Mouse (Mus musculus): ENCODE results near the gene Erp27. TPM values are rescaled to one million over a fixed set of nuclear protein-coding genes. Genes with fewer than 3 reads are reported as not detected.
"Not testable (repeated sequence)": the region's sequence is repeated elsewhere in the genome, so short reads cannot be mapped to it uniquely, and the experiment has no call there.

Gene Erp27
- 0.15 TPM in 1 of 2 replicates, not detected in the other for polyA plus RNA-seq (2015; fragmentation: Nextera tagmentation; extraction: Ambion mirVana)

DNA sequence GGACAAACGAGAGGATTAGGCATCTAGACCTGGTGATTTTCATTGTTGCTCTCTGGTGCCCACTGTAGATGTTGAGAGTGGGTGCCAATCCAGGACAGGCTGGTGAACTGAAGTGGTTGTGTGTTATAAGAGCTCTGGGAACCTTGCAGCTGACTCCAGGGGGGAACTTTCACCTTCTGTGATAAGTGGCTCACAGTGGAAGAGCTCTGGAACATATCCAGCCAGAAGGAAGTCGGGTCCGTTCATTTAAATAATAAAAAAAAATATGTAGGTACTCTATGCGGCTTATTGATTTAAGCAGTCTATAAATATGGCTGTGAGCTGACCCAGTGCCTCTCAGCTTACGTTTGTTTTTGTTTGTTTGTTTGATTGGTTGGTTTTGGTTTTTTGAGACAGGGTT, at the start of gene Erp27:
Gene Erp27 (minus strand): TSS at position 101 of the 400 bp plus-strand sequence.
- Histone ChIP-seq H3K4me3 (ENCODE audit: low read length) (no peak within 1 kb of the TSS), H3K9me3 (ENCODE audit: control insufficient read depth, low read length) (no peaks in the 10 kb centered on the region), H3K4me1 (ENCODE audit: control insufficient read depth, insufficient read depth, low read depth, low read length) (no peaks in the 10 kb centered on the region), H3K4me2 (ENCODE audit: low read length) (no peak within 1 kb of the TSS), H3K36me3 (ENCODE audit: control insufficient read depth, insufficient read depth, low read length) (no peaks in the 10 kb centered on the region), H3K27me3 (replicated peaks; ENCODE audit: control insufficient read depth, insufficient read depth, low read length) (no peaks in the 10 kb centered on the region), H3K27ac (ENCODE audit: low read depth, low read length) (no peak within 1 kb of the TSS), H3K9ac (ENCODE audit: low read depth, low read length) (no peak within 1 kb of the TSS)
- WGBS, result 85% methylated on average over 5 of the region's 5 CpGs
- ATAC-seq, result no peak

GRCm38 (mm10) chr6:136968877-136969276, 46.9 kb upstream of the Erp27 start:
- H3K36me3 ChIP-seq (ENCODE audit: control insufficient read depth, insufficient read depth, low read length); H3K4me3 ChIP-seq (ENCODE audit: low read length): not testable (repeated sequence)

GRCm38 (mm10) chr6:136967466-136967865, 45.5 kb upstream of the Erp27 start:
- Histone ChIP-seq H3K9me3 (ENCODE audit: control insufficient read depth, low read length) (no peaks in the 10 kb centered on the region), H3K4me1 (ENCODE audit: control insufficient read depth, insufficient read depth, low read depth, low read length) (no peaks in the 10 kb centered on the region), H3K27me3 (replicated peaks; ENCODE audit: control insufficient read depth, insufficient read depth, low read length) (no peaks in the 10 kb centered on the region), H3K36me3 (ENCODE audit: control insufficient read depth, insufficient read depth, low read length) (no peaks in the 10 kb centered on the region), H3K9ac (ENCODE audit: low read depth, low read length) (no peak overlapping the region), H3K27ac (ENCODE audit: low read depth, low read length) (no peak overlapping the region), H3K4me3 (ENCODE audit: low read length) (no peak overlapping the region), H3K4me2 (ENCODE audit: low read length) (no peak overlapping the region)
- 69% methylated on average over 4 of the region's 4 CpGs for WGBS
- no peak for ATAC-seq

More at GRCm38 (mm10) chr6:136968877-136969276, 46.9 kb upstream of the Erp27 start:
- WGBS, result 46% methylated on average over 4 of the region's 4 CpGs
- not testable (repeated sequence) for H3K27me3 ChIP-seq (replicated peaks; ENCODE audit: control insufficient read depth, insufficient read depth, low read length); H3K4me2 ChIP-seq (ENCODE audit: low read length); H3K27ac ChIP-seq (ENCODE audit: low read depth, low read length); H3K9me3 ChIP-seq (ENCODE audit: control insufficient read depth, low read length); H3K4me1 ChIP-seq (ENCODE audit: control insufficient read depth, insufficient read depth, low read depth, low read length); H3K9ac ChIP-seq (ENCODE audit: low read depth, low read length)
- 0 out of 2 replicates have a peak, but pooled peaks have one; percentile 68 for ATAC-seq

GRCm38 (mm10) chr6:136965912-136966311, 43.9 kb upstream of the Erp27 start:
- Histone ChIP-seq H3K27me3 (replicated peaks; ENCODE audit: control insufficient read depth, insufficient read depth, low read length) (no peaks in the 10 kb centered on the region), H3K4me2 (ENCODE audit: low read length) (no peak overlapping the region), H3K4me1 (ENCODE audit: control insufficient read depth, insufficient read depth, low read depth, low read length) (no peaks in the 10 kb centered on the region), H3K4me3 (ENCODE audit: low read length) (no peak overlapping the region), H3K27ac (ENCODE audit: low read depth, low read length) (no peak overlapping the region), H3K36me3 (ENCODE audit: control insufficient read depth, insufficient read depth, low read length) (no peaks in the 10 kb centered on the region), H3K9me3 (ENCODE audit: control insufficient read depth, low read length) (no peaks in the 10 kb centered on the region), H3K9ac (ENCODE audit: low read depth, low read length) (no peak overlapping the region)
- ATAC-seq, result no peak
- 72% methylated on average over 10 of the region's 10 CpGs for WGBS

- H3K27ac ChIP-seq (ENCODE audit: low read depth, low read length), result no peak overlapping the region
- ATAC-seq, result no peak
- H3K4me3 ChIP-seq (ENCODE audit: low read length), result no peak overlapping the region
- H3K4me2 ChIP-seq (ENCODE audit: low read length), result no peak overlapping the region
- no peaks in the 10 kb centered on the region for H3K27me3 ChIP-seq (replicated peaks; ENCODE audit: control insufficient read depth, insufficient read depth, low read length)
- WGBS, result 68% methylated on average over 13 of the region's 13 CpGs
- H3K9me3 ChIP-seq (ENCODE audit: control insufficient read depth, low read length), result no peaks in the 10 kb centered on the region
- no peak overlapping the region for H3K9ac ChIP-seq (ENCODE audit: low read depth, low read length)
- H3K4me1 ChIP-seq (ENCODE audit: control insufficient read depth, insufficient read depth, low read depth, low read length), result no peaks in the 10 kb centered on the region
- H3K36me3 ChIP-seq (ENCODE audit: control insufficient read depth, insufficient read depth, low read length), result no peaks in the 10 kb centered on the region
Observed at GRCm38 (mm10) chr6:136964609-136965510, 42.9 kb upstream of the Erp27 start.

GRCm38 (mm10) chr6:136962957-136963356, 41.0 kb upstream of the Erp27 start:
- Histone ChIP-seq H3K9me3 (ENCODE audit: control insufficient read depth, low read length) (no peaks in the 10 kb centered on the region), H3K4me2 (ENCODE audit: low read length) (no peak overlapping the region), H3K36me3 (ENCODE audit: control insufficient read depth, insufficient read depth, low read length) (no peaks in the 10 kb centered on the region), H3K4me3 (ENCODE audit: low read length) (no peak overlapping the region), H3K4me1 (ENCODE audit: control insufficient read depth, insufficient read depth, low read depth, low read length) (no peaks in the 10 kb centered on the region), H3K9ac (ENCODE audit: low read depth, low read length) (no peak overlapping the region), H3K27ac (ENCODE audit: low read depth, low read length) (no peak overlapping the region), H3K27me3 (replicated peaks; ENCODE audit: control insufficient read depth, insufficient read depth, low read length) (no peaks in the 10 kb centered on the region)
- WGBS, result 88% methylated on average over 11 of the region's 11 CpGs
- no peak for ATAC-seq

GRCm38 (mm10) chr6:136959131-136959530, 37.2 kb upstream of the Erp27 start:
- no peak overlapping the region for H3K4me3 ChIP-seq (ENCODE audit: low read length)
- no peaks in the 10 kb centered on the region for H3K27me3 ChIP-seq (replicated peaks; ENCODE audit: control insufficient read depth, insufficient read depth, low read length)
- H3K4me2 ChIP-seq (ENCODE audit: low read length), result no peak overlapping the region
- H3K27ac ChIP-seq (ENCODE audit: low read depth, low read length), result no peak overlapping the region
- H3K36me3 ChIP-seq (ENCODE audit: control insufficient read depth, insufficient read depth, low read length), result no peaks in the 10 kb centered on the region
- WGBS, result 69% methylated on average over 11 of the region's 11 CpGs
- H3K9me3 ChIP-seq (ENCODE audit: control insufficient read depth, low read length), result no peaks in the 10 kb centered on the region
- no peaks in the 10 kb centered on the region for H3K4me1 ChIP-seq (ENCODE audit: control insufficient read depth, insufficient read depth, low read depth, low read length)
- no peak for ATAC-seq
- H3K9ac ChIP-seq (ENCODE audit: low read depth, low read length), result no peak overlapping the region

DNA sequence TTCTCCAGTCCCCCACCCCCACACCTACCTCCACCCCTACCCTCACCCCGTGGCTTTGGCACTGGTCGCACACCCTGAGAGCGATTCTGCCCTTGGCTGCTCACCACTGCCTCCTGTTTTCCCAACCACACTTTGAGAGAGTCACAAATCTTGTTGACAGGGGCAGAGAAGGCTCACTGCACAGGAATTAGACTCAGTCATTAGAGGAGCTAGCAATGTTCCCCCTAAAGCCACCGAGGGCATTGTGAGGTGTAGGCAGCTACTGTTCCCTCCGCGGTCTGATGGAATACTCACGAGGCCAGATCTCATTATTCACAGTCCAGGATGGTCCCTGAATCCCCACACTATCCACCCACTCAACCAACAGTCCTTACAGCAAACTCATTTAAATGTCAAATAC, 35.1 kb upstream of the Erp27 start:
- Histone ChIP-seq H3K4me2 (ENCODE audit: low read length) (no peak overlapping the region), H3K36me3 (ENCODE audit: control insufficient read depth, insufficient read depth, low read length) (no peaks in the 10 kb centered on the region), H3K9me3 (ENCODE audit: control insufficient read depth, low read length) (no peaks in the 10 kb centered on the region), H3K9ac (ENCODE audit: low read depth, low read length) (no peak overlapping the region), H3K27ac (ENCODE audit: low read depth, low read length) (no peak overlapping the region), H3K4me3 (ENCODE audit: low read length) (no peak overlapping the region), H3K4me1 (ENCODE audit: control insufficient read depth, insufficient read depth, low read depth, low read length) (no peaks in the 10 kb centered on the region), H3K27me3 (replicated peaks; ENCODE audit: control insufficient read depth, insufficient read depth, low read length) (no peaks in the 10 kb centered on the region)
- ATAC-seq, result peak; percentile 30; the same call in 1 of the 2 replicates
- WGBS, result 46% methylated on average over 7 of the region's 7 CpGs

DNA sequence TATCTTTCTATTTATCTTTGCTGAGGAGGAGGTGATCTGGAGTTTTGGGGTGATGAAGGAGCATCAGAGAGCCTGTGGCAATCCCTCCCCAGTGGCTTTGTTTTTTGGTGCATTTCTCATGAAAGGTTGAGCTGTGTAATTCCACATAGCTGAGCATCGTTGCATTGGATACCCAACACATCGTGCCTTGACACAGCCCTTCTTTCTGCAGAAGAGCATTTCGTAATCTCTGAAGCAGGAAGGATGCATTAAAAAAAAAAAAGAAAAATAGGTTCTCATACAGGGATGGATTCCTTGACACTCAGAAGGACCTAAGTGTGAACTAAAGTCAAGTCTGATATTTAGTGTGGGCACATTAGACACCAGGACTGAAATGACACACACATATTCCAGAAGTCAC, 33.3 kb upstream of the Erp27 start:
- ATAC-seq, result no peak
- H3K27me3 ChIP-seq (replicated peaks; ENCODE audit: control insufficient read depth, insufficient read depth, low read length), result no peaks in the 10 kb centered on the region
- no peak overlapping the region for H3K4me2 ChIP-seq (ENCODE audit: low read length)
- H3K4me1 ChIP-seq (ENCODE audit: control insufficient read depth, insufficient read depth, low read depth, low read length), result no peaks in the 10 kb centered on the region
- H3K9ac ChIP-seq (ENCODE audit: low read depth, low read length), result no peak overlapping the region
- no peaks in the 10 kb centered on the region for H3K36me3 ChIP-seq (ENCODE audit: control insufficient read depth, insufficient read depth, low read length)
- H3K4me3 ChIP-seq (ENCODE audit: low read length), result no peak overlapping the region
- H3K9me3 ChIP-seq (ENCODE audit: control insufficient read depth, low read length), result no peaks in the 10 kb centered on the region
- no peak overlapping the region for H3K27ac ChIP-seq (ENCODE audit: low read depth, low read length)
- 91% methylated on average over 3 of the region's 3 CpGs for WGBS
